Mouse (Mus musculus): ENCODE data around the gene Itprip.
A peak's percentile ranks its signal among the peaks of the same experiment; 100 is the strongest.

Gene Itprip

GRCm38 (mm10) chr19:47919126-47919965 lies at the start of gene Itprip, which contains the start of gene Cfap43:
Gene Itprip (minus strand): TSS chr19:47919299.
Gene Cfap43 (minus strand): TSS chr19:47919287.
- peak; percentile 74 for DNase-seq (ENCODE audit: low spot score)

DNA sequence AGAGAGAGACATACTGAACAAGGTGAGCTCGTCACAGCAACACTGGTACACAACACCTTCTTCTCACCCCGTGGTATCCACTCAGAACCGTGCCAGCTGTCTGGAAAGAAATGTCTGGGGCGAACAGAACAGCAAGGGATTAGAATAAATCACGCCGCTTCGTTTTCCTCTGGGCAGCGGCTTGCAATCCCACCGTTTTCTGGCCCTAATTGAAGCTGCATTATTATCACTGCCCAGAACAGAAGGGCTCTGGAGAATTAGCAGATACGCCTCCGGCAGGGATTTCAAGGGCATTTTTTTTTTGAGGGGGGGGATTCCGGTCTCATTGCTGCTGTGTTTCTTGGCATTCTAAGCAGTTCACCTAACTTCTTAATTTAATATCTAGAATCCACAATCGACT lies 39.1 kb upstream of the Itprip start:
- DNase-seq (ENCODE audit: low spot score): no peak

GRCm38 (mm10) chr19:47953169-47953568 lies 34.1 kb upstream of the Itprip start:
- no peak for DNase-seq (ENCODE audit: low spot score)

DNA sequence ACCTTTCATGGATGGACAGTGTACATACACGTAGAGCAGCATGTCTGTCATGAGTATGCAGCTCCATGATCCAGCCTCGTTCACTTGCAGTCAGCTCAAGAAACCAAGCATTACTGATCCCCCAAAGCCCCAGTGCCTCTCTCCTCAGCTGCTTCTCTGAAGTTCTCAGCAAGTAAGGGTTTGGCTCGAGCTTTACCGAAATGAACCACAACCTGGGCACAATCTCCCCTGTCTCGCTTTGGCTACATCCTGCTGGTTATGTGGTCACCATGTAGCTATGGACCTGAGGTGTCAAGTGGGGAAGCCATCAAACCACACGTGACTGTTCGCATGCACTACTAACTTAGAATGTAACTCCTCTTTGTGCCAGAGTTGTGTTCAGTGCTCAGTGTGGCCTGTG lies 31.8 kb upstream of the Itprip start:
- no peak for DNase-seq (ENCODE audit: low spot score)

- DNase-seq (ENCODE audit: low spot score): no peak
Measured at GRCm38 (mm10) chr19:47946821-47947465, 27.8 kb upstream of the Itprip start.

DNA sequence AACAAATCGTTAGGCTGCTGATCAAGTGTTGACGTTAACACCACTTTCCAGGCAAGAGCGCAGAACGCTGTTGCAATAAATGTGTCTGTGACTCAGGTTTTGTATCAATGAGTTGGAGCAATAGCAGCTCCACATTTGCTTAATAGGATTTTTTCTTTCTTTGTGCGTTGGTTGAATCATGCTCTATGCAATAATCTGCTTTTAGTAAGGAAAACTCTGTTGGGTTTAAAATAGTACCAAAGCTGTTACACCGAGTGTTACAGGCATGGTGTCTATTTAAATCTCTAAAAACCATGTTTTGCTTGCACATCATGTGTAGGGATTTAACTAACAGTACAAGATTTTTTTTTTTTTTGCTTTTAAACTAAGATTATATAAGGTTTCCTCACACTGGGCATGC lies 20.3 kb upstream of the Itprip start:
- DNase-seq (ENCODE audit: low spot score): no peak

DNA sequence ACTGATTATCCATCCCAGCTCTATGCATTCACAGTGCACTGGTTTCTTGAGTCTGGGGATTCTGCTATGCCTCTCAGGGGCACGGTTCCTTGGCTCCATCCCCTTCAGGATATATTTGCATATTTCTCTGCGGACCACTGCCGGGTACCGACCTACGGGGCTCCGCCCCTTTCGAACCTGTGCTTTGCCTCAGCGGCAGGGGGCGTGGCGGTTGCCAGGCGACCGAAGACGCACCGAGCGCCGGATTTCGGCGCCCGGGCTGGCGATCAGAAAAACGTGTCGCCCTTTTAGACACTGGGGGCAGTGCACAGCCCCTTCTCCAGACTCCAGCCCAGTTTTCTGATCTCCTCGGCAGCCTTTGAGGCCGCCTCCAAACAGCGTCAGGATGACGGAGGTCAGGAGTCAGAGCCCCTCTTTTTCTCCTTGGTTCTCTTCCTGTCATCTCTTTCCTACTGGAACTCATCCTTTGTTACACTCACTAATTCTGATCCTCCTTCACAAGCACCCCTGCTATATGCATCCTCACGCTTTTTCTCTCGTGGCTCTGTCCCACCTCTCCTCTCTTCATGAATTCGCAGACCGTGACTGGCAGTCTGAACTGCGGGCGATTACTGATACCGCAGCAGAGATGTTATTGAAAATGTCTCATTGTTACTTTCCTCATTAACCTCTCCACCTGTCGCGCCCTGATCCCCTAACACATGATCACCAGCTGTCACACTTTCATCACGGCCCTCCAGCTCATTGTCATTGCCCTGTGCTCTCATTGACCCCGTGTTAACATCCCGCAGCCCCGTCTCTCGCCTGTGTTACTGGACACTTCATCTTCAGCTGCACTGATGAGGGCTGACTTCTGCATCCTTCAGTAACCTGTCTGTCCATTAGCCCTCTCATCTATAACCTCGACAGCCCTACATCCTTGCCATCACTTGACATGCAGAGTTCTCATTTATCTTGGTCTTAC lies 18.6 kb upstream of the Itprip start, which contains the start of gene Cfap58:
Cfap58 (plus strand) TSS at position 233 of the 964 bp plus-strand sequence.
- peak; percentile 71 for DNase-seq (ENCODE audit: low spot score)

GRCm38 (mm10) chr19:47936938-47937337 lies 17.8 kb upstream of the Itprip start:
- no peak for DNase-seq (ENCODE audit: low spot score)

DNA sequence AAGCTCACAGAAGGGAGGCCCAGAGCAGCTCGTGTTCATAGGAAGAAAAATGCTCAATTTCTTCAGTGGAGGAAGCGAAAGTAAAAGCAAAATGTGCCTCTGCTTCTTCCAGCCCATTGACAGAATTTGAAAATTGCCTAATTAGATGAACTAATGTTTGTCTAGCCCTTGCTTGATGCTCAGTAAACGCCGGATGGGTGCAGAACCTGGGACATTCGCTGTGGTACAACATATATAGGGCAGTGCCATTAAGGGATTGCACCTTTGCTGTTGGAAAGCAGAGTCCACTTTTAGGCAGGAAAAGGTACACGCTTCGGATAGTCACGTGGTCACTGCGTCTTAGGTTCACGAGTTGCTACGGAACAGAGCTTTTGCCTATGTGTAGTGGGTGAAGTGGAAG lies 17.4 kb upstream of the Itprip start:
- DNase-seq (ENCODE audit: low spot score): no peak

DNA sequence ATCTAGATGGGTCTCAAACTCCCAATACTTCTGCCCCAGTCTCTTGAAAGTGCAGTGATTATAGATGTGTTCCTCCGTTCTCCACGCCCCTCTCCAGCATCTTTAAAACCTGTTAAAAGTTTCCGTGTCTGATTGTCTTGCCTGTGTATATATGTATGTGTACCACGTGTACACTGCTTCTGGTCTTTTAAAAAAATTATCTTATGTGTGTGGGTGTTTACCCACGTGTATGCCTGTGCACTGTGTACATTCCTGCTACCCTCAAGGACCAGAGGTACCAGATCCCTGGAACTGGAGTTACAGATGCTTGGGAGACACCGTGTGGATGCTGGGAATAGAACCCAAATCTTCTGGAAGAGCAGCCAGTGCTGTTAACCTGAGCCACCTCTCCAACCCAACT lies 16.4 kb upstream of the Itprip start:
- DNase-seq (ENCODE audit: low spot score): no peak

DNA sequence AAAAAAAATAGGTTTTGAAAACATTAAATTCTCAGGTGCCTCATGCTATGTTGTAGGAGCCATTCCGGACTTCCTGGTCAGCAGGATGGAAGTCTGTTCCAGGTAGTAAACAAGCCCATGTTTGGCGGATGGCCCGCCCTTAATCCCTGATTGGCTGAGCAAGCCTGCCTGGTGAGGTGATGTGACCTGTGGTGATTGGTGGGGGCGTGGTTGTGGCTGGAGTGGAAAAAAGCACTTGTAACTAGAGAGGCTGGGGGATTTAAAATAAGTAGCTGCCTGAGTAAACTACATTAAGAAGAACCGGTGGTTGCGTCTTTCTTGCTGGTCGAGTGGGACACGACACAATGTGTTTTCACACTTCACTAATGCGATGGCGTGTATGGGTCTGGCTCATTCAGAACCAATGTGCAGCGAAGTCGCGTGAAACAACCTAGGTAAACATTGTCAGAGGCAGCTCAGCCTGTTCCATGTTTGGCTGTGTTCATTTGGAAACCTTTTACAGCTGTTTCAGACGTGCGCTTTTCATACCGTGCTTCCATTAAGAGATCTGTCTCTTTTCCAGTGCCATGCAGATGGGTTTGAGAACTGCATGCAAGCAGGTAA lies 15.6 kb upstream of the Itprip start:
- no peak for DNase-seq (ENCODE audit: low spot score)

DNA sequence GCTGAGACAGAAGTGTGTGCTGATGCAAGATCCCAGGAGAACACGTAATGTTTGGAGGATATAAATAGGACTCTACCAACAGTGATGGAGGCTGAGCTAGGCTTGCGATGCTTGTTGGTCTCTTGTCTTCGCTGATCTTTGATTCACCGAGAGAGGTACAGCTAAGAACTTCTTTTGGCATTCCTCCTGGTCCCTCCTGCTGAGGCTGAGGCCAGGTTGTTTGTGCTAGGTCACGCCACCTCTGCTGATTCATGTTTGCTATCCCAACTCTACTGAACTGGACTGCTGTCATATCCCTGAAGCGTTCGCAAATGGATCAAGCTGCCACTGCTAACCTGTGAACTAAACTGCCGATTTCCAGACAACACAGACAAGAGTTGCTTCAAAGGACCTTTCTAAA lies 15.0 kb upstream of the Itprip start:
- DNase-seq (ENCODE audit: low spot score): no peak

- DNase-seq (ENCODE audit: low spot score): no peak
Measured at GRCm38 (mm10) chr19:47931982-47932638, 13.0 kb upstream of the Itprip start.

GRCm38 (mm10) chr19:47929043-47929442 lies 9.9 kb upstream of the Itprip start:
- no peak for DNase-seq (ENCODE audit: low spot score)

- DNase-seq (ENCODE audit: low spot score): no peak
Measured at GRCm38 (mm10) chr19:47927032-47927431, 7.9 kb upstream of the Itprip start.

DNA sequence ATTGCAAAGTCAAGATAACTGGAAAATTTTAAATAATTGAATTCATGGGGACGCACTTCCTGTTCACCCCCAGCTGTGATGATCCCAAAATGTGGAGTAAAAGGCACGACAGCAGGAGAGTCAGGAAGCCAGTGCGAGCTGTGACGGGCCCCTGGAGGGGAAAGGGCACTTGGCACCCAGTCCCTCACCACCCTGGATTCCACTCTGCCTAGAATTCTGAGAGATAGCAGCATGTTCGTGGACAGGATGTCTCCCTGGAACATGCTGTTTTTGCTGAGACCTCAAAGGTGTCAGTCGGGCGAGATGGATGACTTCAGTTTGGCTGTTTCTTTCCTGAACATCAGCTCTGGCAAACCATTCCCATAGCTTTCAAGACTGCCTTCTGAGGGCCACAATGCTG lies 6.7 kb upstream of the Itprip start:
- no peak for DNase-seq (ENCODE audit: low spot score)

DNA sequence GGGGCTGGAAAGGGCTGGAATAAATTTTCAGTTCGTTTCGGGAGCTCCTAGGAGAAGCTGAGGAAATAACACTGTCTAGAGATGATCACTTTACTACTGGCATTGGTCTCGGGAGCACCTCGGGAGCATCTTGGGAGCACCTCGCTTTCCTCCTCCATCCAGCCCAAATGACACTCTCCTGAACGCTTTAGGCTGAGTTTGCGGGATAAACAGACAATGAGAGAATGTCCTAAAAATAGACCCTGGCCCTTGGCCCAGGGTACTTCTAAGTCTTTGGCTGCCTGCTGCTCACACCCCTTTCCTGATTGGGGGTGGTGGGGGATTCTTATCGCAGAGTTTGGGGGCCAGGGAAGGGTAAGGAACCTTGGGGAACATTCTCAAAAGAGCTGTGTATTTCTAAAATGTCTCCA lies 872 bp upstream of the Itprip start:
- DNase-seq (ENCODE audit: low spot score): no peak

DNA sequence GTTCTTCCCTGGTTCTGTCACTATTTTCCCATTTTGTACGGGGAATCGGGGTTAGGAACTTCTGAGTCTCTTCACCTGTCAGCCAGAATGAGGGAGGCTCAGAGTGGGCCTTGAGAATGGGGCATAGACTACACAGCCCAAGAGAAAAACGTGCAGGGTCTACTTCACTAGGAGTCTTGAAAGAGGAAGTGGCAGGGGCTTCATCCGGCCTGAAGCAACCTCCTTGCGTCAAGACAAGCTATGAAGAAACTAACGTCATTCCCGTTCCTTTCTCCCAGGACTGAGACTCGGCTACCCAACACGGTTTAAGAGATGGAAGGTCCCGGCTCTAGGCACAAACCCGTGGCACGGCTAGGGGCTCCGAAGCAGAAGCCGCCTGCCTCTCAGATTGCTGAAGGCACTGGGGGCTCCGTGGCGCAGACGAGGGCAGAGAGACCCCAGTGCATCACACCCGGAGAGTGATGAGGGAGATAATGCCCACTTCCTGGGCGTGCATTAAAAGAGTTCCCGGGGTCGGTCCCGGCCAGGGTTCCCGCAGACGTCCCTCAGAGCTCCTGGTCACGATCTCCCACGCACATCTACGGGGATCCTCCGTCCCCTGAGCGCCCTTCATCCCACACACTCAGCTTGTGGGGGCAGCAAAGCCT lies 521 bp downstream of the Itprip start:
- peak; percentile 11 for DNase-seq (ENCODE audit: low spot score)

DNA sequence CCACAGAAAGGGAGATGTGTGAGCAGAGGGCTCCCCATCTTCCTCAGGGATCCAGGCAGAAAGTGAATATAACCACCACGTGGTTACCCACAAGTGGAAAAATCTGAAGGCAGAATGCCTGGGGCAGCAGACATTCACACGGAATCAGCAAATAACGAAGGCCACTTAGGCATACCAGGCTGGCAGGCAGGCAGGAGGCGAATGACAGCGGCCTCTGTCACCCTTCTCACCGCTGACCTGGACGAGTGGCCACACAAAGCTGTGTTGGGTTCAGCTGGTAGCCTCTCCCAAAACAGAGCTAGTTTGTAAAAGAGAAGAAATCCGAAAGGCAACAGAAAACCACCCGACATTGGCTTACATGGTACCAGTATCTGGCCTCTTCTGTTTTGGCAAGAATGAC lies 1.1 kb downstream of the Itprip start:
- no peak for DNase-seq (ENCODE audit: low spot score)

- DNase-seq (ENCODE audit: low spot score): no peak
Measured at GRCm38 (mm10) chr19:47917396-47917795, 1.7 kb downstream of the Itprip start.

- DNase-seq (ENCODE audit: low spot score): no peak
Measured at GRCm38 (mm10) chr19:47915251-47915650, 3.8 kb downstream of the Itprip start.
